Mouse (Mus musculus) cerebellum, adult 2 months (tissue): Measurements from ENCODE around the gene Trim23.

Source experiments
- CTCF ChIP-seq: fragments of 200-500 bp; IDR thresholded peaks from 2 replicates; pipeline ENCODE4 v1.5.1; 2011; ENCODE audit warnings: low read depth, mild to moderate bottlenecking, control low read depth, low read length, moderate library complexity, borderline replicate concordance; ENCODE audit not compliant: insufficient read depth
- POLR2A ChIP-seq: fragments of 200-500 bp; IDR thresholded peaks from 2 replicates; pipeline ENCODE4 v1.6.1; 2011; ENCODE audit warnings: low read length, control low read depth, borderline replicate concordance; ENCODE audit not compliant: insufficient read depth

GRCm38 (mm10) chr13:104177796-104178649, 574 bp upstream of the Trim23 start, which contains the start of gene Trappc13:
- TF ChIP-seq CTCF (no peak), POLR2A (peak; percentile 46; the same call in 1 of the 2 replicates)
